Mouse (Mus musculus) MEL (cell line): ENCODE results near the gene Tex36. TPM values are rescaled to one million over a fixed set of nuclear protein-coding genes. Genes with fewer than 3 reads are reported as not detected.

Experiments
- CTCF ChIP-seq, 3 experiments: IDR thresholded peaks in 2 of 3; conservative IDR thresholded peaks in 1 of 3; 2 replicates each; pipeline ENCODE4 v1.5.1; 2011 to 2012; ENCODE audit warnings: low read length in 3 of 3, low read depth in 2 of 3, mild to moderate bottlenecking in 2 of 3, improper control_type of control experiment in 1 of 3, inconsistent platforms in 1 of 3, mixed read lengths in 1 of 3, moderate library complexity in 1 of 3; ENCODE audit not compliant: control insufficient read depth in 1 of 3, insufficient read depth in 1 of 3, poor library complexity in 1 of 3, severe bottlenecking in 1 of 3
- E2F4 ChIP-seq: IDR thresholded peaks from 2 replicates; pipeline ENCODE4 v1.6.1; 2011; ENCODE audit warnings: low read depth, low read length, improper control_type of control experiment, borderline replicate concordance
- EP300 ChIP-seq, 2 experiments: IDR thresholded peaks; 2 replicates each; pipeline ENCODE4 v1.6.1; 2011; ENCODE audit warnings: improper control_type of control experiment in 2 of 2, low read length in 2 of 2, low read depth in 1 of 2, mild to moderate bottlenecking in 1 of 2
- GATA1 ChIP-seq: IDR thresholded peaks from 2 replicates; pipeline ENCODE4 v1.6.1; 2011; ENCODE audit warnings: low read depth, low read length, improper control_type of control experiment
- HCFC1 ChIP-seq: IDR thresholded peaks from 2 replicates; pipeline ENCODE4 v1.6.1; 2012; ENCODE audit warnings: low read depth, mild to moderate bottlenecking, inconsistent platforms, low read length, improper control_type of control experiment, moderate library complexity
- KAT2A ChIP-seq: conservative IDR thresholded peaks from 2 replicates; pipeline ENCODE4 v1.6.1; 2012; ENCODE audit warnings: low read depth, low read length, improper control_type of control experiment, inconsistent platforms
- MAFK ChIP-seq: IDR thresholded peaks from 2 replicates; pipeline ENCODE4 v1.6.1; 2011; ENCODE audit warnings: low read depth, mild to moderate bottlenecking, low read length, improper control_type of control experiment, borderline replicate concordance
- MAX ChIP-seq: IDR thresholded peaks from 2 replicates; pipeline ENCODE4 v1.6.1; 2011; ENCODE audit warnings: low read length, improper control_type of control experiment
- NELFE ChIP-seq: IDR thresholded peaks from 2 replicates; pipeline ENCODE4 v1.6.1; 2011; ENCODE audit warnings: low read depth, low read length, improper control_type of control experiment
- NRF1 ChIP-seq: IDR thresholded peaks from 2 replicates; pipeline ENCODE4 v1.6.1; 2014; ENCODE audit warnings: low read depth, mild to moderate bottlenecking, inconsistent platforms, low read length, improper control_type of control experiment, moderate library complexity; ENCODE audit not compliant: poor library complexity, insufficient read depth, severe bottlenecking
- POLR2A ChIP-seq, 2 experiments: IDR thresholded peaks; 2 replicates each; pipeline ENCODE4 v1.6.1; 2011 to 2012; ENCODE audit warnings: low read length in 2 of 2, mild to moderate bottlenecking in 2 of 2, control low read depth in 1 of 2, improper control_type of control experiment in 1 of 2, low read depth in 1 of 2, moderate library complexity in 1 of 2; ENCODE audit not compliant: control insufficient read depth in 1 of 2, insufficient read depth in 1 of 2, poor library complexity in 1 of 2
- POLR2AphosphoS2 ChIP-seq: IDR thresholded peaks from 2 replicates; pipeline ENCODE4 v1.6.1; 2011; ENCODE audit warnings: low read length, improper control_type of control experiment
- POLR2AphosphoS5 ChIP-seq: IDR thresholded peaks from 2 replicates; pipeline ENCODE4 v1.6.1; 2012; ENCODE audit warnings: low read depth, borderline replicate concordance, mild to moderate bottlenecking, inconsistent platforms, low read length, moderate library complexity, mixed read lengths
- RAD21 ChIP-seq: IDR thresholded peaks from 2 replicates; pipeline ENCODE4 v1.6.1; 2011; ENCODE audit warnings: mild to moderate bottlenecking, low read depth, low read length, improper control_type of control experiment
- SMC3 ChIP-seq: IDR thresholded peaks from 2 replicates; pipeline ENCODE4 v1.6.1; 2011; ENCODE audit warnings: low read depth, low read length, improper control_type of control experiment
- TAL1 ChIP-seq: IDR thresholded peaks from 2 replicates; pipeline ENCODE4 v1.6.1; 2012; ENCODE audit warnings: mild to moderate bottlenecking, inconsistent platforms, low read length, moderate library complexity, mixed read lengths
- TCF12 ChIP-seq: IDR thresholded peaks from 2 replicates; pipeline ENCODE4 v1.6.1; 2014; ENCODE audit warnings: low read depth, mild to moderate bottlenecking, inconsistent platforms, low read length, improper control_type of control experiment, moderate library complexity
- USF1 ChIP-seq: IDR thresholded peaks from 2 replicates; pipeline ENCODE4 v1.6.1; 2014; ENCODE audit warnings: low read depth, mild to moderate bottlenecking, inconsistent platforms, low read length, improper control_type of control experiment, moderate library complexity
- USF2 ChIP-seq, 2 experiments: IDR thresholded peaks; 2 replicates each; pipeline ENCODE4 v1.6.1; 2011 to 2012; ENCODE audit warnings: improper control_type of control experiment in 2 of 2, low read length in 2 of 2, borderline replicate concordance in 1 of 2, inconsistent platforms in 1 of 2, low read depth in 1 of 2, mild to moderate bottlenecking in 1 of 2; ENCODE audit not compliant: insufficient read depth in 1 of 2
- ZKSCAN1 ChIP-seq: IDR thresholded peaks from 2 replicates; pipeline ENCODE4 v1.6.1; 2012; ENCODE audit warnings: low read depth, mild to moderate bottlenecking, inconsistent platforms, low read length, improper control_type of control experiment, moderate library complexity
- ZMIZ1 ChIP-seq: IDR thresholded peaks from 2 replicates; pipeline ENCODE4 v1.6.1; 2012; ENCODE audit warnings: low read depth, mild to moderate bottlenecking, inconsistent platforms, low read length, improper control_type of control experiment, moderate library complexity
- ZNF384 ChIP-seq: IDR thresholded peaks from 2 replicates; pipeline ENCODE4 v1.6.1; 2012; ENCODE audit warnings: low read depth, mild to moderate bottlenecking, inconsistent platforms, low read length, improper control_type of control experiment
- polyA plus RNA-seq, 2 experiments: library from polyadenylated mRNA; stranded (reverse) in 1 of 2; unstranded in 1 of 2; fragments of >175 nt in 1 of 2; fragments of >200 nt in 1 of 2; gene quantifications; 2 replicates each; pipeline versions ENCODE4 v1.2.1 to v1.2.4; 2012; ENCODE audit warnings: low replicate concordance in 2 of 2, low read depth in 1 of 2; ENCODE audit not compliant: insufficient read length in 2 of 2, insufficient read depth in 1 of 2, missing spikeins in 1 of 2
- total RNA-seq: library from RNA; depleted of rRNA; stranded (reverse); fragments of 300-350 nt; gene quantifications from 2 replicates; pipeline ENCODE4 v1.2.3, GENCODE M21; 2012

Gene Tex36
- total and polyA plus RNA-seq, 3 experiments = not detected

- no peak for TF ChIP-seq USF2 (IDR thresholded peaks at IDR 0.05; ENCODE audit: borderline replicate concordance in 1 of 2, insufficient read depth in 1 of 2, low read depth in 1 of 2, low read length in 2 of 2)
- TF ChIP-seq POLR2AphosphoS5 = no peak
- peak; percentile 82 for TF ChIP-seq POLR2AphosphoS2
- no peak for TF ChIP-seq ZKSCAN1
- TF ChIP-seq HCFC1 = peak; percentile 88
- TF ChIP-seq POLR2A (IDR thresholded peaks at IDR 0.05; ENCODE audit: control insufficient read depth in 1 of 2, insufficient read depth in 1 of 2, low read depth in 1 of 2, low read length in 2 of 2, poor library complexity in 1 of 2) = peak; percentile 65 to 91
- TF ChIP-seq CTCF (IDR thresholded peaks at IDR 0.05 in 2 of 3, conservative IDR thresholded peaks at IDR 0.05 in 1 of 3; ENCODE audit: control insufficient read depth in 1 of 3, insufficient read depth in 1 of 3, low read depth in 2 of 3, low read length in 3 of 3, poor library complexity in 1 of 3, severe bottlenecking in 1 of 3) = no peak
- TF ChIP-seq GATA1 = no peak
- peak; percentile 90 for TF ChIP-seq NELFE
- no peak for TF ChIP-seq SMC3
- TF ChIP-seq MAX = peak; percentile 91
- no peak; the same call in 1 of the 2 replicates for TF ChIP-seq KAT2A
- no peak for TF ChIP-seq TAL1
- peak; percentile 85 for TF ChIP-seq ZMIZ1
- no peak for TF ChIP-seq E2F4
- peak; percentile 60; the same call in 1 of the 2 replicates for TF ChIP-seq TCF12
- no peak for TF ChIP-seq MAFK
- no peak for TF ChIP-seq ZNF384
- TF ChIP-seq USF1 = no peak
- no peak; a peak in 1 of 4 replicates for TF ChIP-seq EP300 (IDR thresholded peaks at IDR 0.05; ENCODE audit: low read depth in 1 of 2, low read length in 2 of 2)
- 0 out of 2 replicates have a peak, but pooled peaks have one; percentile 6 for TF ChIP-seq NRF1
- no peak for TF ChIP-seq RAD21
These were observed 35.7 kb upstream of the Tex36 start, which contains the start of gene Edrf1 (continued) for GRCm38 (mm10) chr7:133637361-133638305.
